Mouse (Mus musculus) heart, embryonic 14.5 days (tissue): ENCODE data around the gene Gtf2ird2. TPM values are rescaled to one million over a fixed set of nuclear protein-coding genes. Genes with fewer than 3 reads are reported as not detected.

Experiments used
- ATAC-seq: fragments of 200-750 bp; cut with Nextera tagmentation; 2 replicates; pipeline ENCODE4 v1.8.0; 2017; ENCODE audit warnings: low read depth, moderate TSS enrichment; ENCODE audit not compliant: insufficient number of reproducible peaks, insufficient read depth, low FRiP score
- H3K27ac ChIP-seq, 2 experiments: fragments of 200-500 bp in 1 of 2; fragments of 300-500 bp in 1 of 2; sonication (generic) in 1 of 2; replicated peaks in 1 of 2; 2 replicates each; pipeline ENCODE4 v1.5.1; 2012 to 2014; ENCODE audit warnings: low read depth in 2 of 2, low read length in 2 of 2, control low read depth in 1 of 2, mild to moderate bottlenecking in 1 of 2, mixed read lengths in 1 of 2; ENCODE audit not compliant: control insufficient read depth in 1 of 2, insufficient read depth in 1 of 2
- H3K27me3 ChIP-seq: fragments of 300-500 bp; sonication (generic); 2 replicates; pipeline ENCODE4 v1.6.1; 2014; ENCODE audit warnings: mild to moderate bottlenecking, low read length, control low read depth; ENCODE audit not compliant: control insufficient read depth, insufficient read depth
- H3K36me3 ChIP-seq: fragments of 300-500 bp; sonication (generic); 2 replicates; pipeline ENCODE4 v1.6.1; 2014; ENCODE audit warnings: mild to moderate bottlenecking, control low read depth, low read length, mixed read lengths; ENCODE audit not compliant: control insufficient read depth, insufficient read depth
- H3K4me1 ChIP-seq, 2 experiments: fragments of 200-500 bp in 1 of 2; fragments of 300-500 bp in 1 of 2; sonication (generic) in 1 of 2; 2 replicates each; pipeline ENCODE4 v1.6.1; 2012 to 2014; ENCODE audit warnings: low read length in 2 of 2, control low read depth in 1 of 2, mixed read lengths in 1 of 2; ENCODE audit not compliant: control insufficient read depth in 2 of 2, insufficient read depth in 2 of 2
- H3K4me2 ChIP-seq: fragments of 300-500 bp; sonication (generic); 2 replicates; pipeline ENCODE4 v1.6.1; 2014; ENCODE audit warnings: mild to moderate bottlenecking, low read length
- H3K4me3 ChIP-seq, 2 experiments: fragments of 200-500 bp in 1 of 2; fragments of 300-500 bp in 1 of 2; sonication (generic) in 1 of 2; 2 replicates each; pipeline ENCODE4 v1.5.1; 2012 to 2014; ENCODE audit warnings: low read length in 2 of 2, mild to moderate bottlenecking in 2 of 2, control low read depth in 1 of 2, low read depth in 1 of 2, moderate library complexity in 1 of 2; ENCODE audit not compliant: control insufficient read depth in 1 of 2, insufficient read depth in 1 of 2
- H3K9ac ChIP-seq: fragments of 300-500 bp; sonication (generic); 2 replicates; pipeline ENCODE4 v1.6.1; 2014; ENCODE audit warnings: mild to moderate bottlenecking, low read length
- H3K9me3 ChIP-seq: fragments of 300-500 bp; sonication (generic); 2 replicates; pipeline ENCODE4 v1.6.1; 2016; ENCODE audit warnings: low read length, control low read depth; ENCODE audit not compliant: control insufficient read depth
- WGBS: fragments of 180-500 bp; shearing (Covaris S2); extraction: QIAGEN DNeasy Blood & Tissue Kit; methylation state at CpG from one replicate; pipeline ENCODE4 v1.1.7; 2014; 5-methylcytosine and 5-hydroxymethylcytosine counted together
- polyA plus RNA-seq: library from polyadenylated mRNA; unstranded; fragments of >200 nt; fragmentation: Nextera tagmentation; extraction: Ambion mirVana; gene quantifications from 2 replicates; pipeline ENCODE4 v1.2.1, GENCODE M21; 2014

The Gtf2ird2 gene
- polyA plus RNA-seq, 1 experiment from 2014 or later, result 6.5 TPM

- H3K4me3 ChIP-seq, result no peak overlapping the region
- peaks cover 11% of the 10 kb centered on the region for H3K27me3 ChIP-seq
- no peak overlapping the region for H3K9ac ChIP-seq
- 61% methylated on average over 12 of the region's 12 CpGs for WGBS
- no peak for ATAC-seq
- no peak overlapping the region for H3K27ac ChIP-seq
- no peaks in the 10 kb centered on the region for H3K36me3 ChIP-seq
- H3K9me3 ChIP-seq, result no peaks in the 10 kb centered on the region
- H3K4me2 ChIP-seq, result no peak overlapping the region
- H3K4me1 ChIP-seq, result peaks cover 9 to 14% of the 10 kb centered on the region in 2 experiments
Observed at GRCm38 (mm10) chr5:134226946-134227345, 43.1 kb downstream of the Gtf2ird2 start.

GRCm38 (mm10) chr5:134227574-134228248 lies 43.9 kb downstream of the Gtf2ird2 start:
- 33% methylated on average over 11 of the region's 11 CpGs for WGBS

GRCm38 (mm10) chr5:134228249-134228638 lies 44.4 kb downstream of the Gtf2ird2 start:
- Histone ChIP-seq H3K9ac (peak overlapping the region; percentile 25; the same call in 1 of the 2 replicates), H3K9me3 (no peaks in the 10 kb centered on the region), H3K4me2 (no peak overlapping the region), H3K4me1 (peaks cover 13 to 24% of the 10 kb centered on the region in 2 experiments), H3K27ac (no peak overlapping the region), H3K36me3 (no peaks in the 10 kb centered on the region), H3K4me3 (no peak overlapping the region), H3K27me3 (no peaks in the 10 kb centered on the region)
- no peak for ATAC-seq
- WGBS, result 48% methylated on average over 6 of the region's 6 CpGs

More at GRCm38 (mm10) chr5:134227574-134228248, 43.9 kb downstream of the Gtf2ird2 start:
- Histone ChIP-seq H3K36me3 (no peaks in the 10 kb centered on the region), H3K27ac (no peak overlapping the region), H3K4me2 (no peak overlapping the region), H3K4me3 (no peak overlapping the region), H3K27me3 (peaks cover 3% of the 10 kb centered on the region; the same call in 1 of the 2 replicates), H3K4me1 (peaks cover 12 to 19% of the 10 kb centered on the region in 2 experiments), H3K9me3 (no peaks in the 10 kb centered on the region), H3K9ac (peak overlapping the region; percentile 25; the same call in 1 of the 2 replicates)
- no peak for ATAC-seq

- 90% methylated on average over 7 of the region's 7 CpGs for WGBS
- Histone ChIP-seq H3K36me3 (no peaks in the 10 kb centered on the region), H3K4me3 (no peak within 1 kb of the TSS), H3K27ac (no peak within 1 kb of the TSS), H3K4me2 (no peak within 1 kb of the TSS), H3K4me1 (peaks cover 15 to 32% of the 10 kb centered on the region in 2 experiments), H3K9me3 (no peaks in the 10 kb centered on the region), H3K9ac (peak within 1 kb of the TSS; percentile 21; the same call in 1 of the 2 replicates), H3K27me3 (no peaks in the 10 kb centered on the region)
- no peak for ATAC-seq
Observed at GRCm38 (mm10) chr5:134229391-134229790, 45.6 kb downstream of the Gtf2ird2 start, which contains the start of gene Ncf1. TSS of gene Ncf1 (minus strand) at chr5:134229625.

- no peak overlapping the region for H3K27ac ChIP-seq
- ATAC-seq, result no peak
- H3K27me3 ChIP-seq, result no peaks in the 10 kb centered on the region
- peaks cover 28 to 51% of the 10 kb centered on the region in 2 experiments for H3K4me1 ChIP-seq
- H3K4me3 ChIP-seq, result no peak overlapping the region
- H3K36me3 ChIP-seq, result peaks cover 9% of the 10 kb centered on the region
- no peak overlapping the region for H3K9ac ChIP-seq
- no peaks in the 10 kb centered on the region for H3K9me3 ChIP-seq
- no peak overlapping the region for H3K4me2 ChIP-seq
- WGBS, result 56% methylated on average over 5 of the region's 5 CpGs
Observed at GRCm38 (mm10) chr5:134231376-134231775, 47.6 kb downstream of the Gtf2ird2 start.

GRCm38 (mm10) chr5:134232111-134232510 lies 48.3 kb downstream of the Gtf2ird2 start:
- Histone ChIP-seq H3K27me3 (no peaks in the 10 kb centered on the region), H3K36me3 (peaks cover 17% of the 10 kb centered on the region), H3K4me3 (no peak overlapping the region), H3K4me2 (no peak overlapping the region), H3K9ac (no peak overlapping the region), H3K4me1 (peaks cover 25 to 51% of the 10 kb centered on the region in 2 experiments), H3K9me3 (no peaks in the 10 kb centered on the region), H3K27ac (no peak overlapping the region)
- WGBS, result 49% methylated on average over 6 of the region's 6 CpGs
- no peak for ATAC-seq

GRCm38 (mm10) chr5:134232568-134232967 lies 48.7 kb downstream of the Gtf2ird2 start:
- Histone ChIP-seq H3K4me2 (no peak overlapping the region), H3K9ac (no peak overlapping the region), H3K27me3 (no peaks in the 10 kb centered on the region), H3K4me3 (no peak overlapping the region), H3K4me1 (peaks cover 25 to 51% of the 10 kb centered on the region in 2 experiments), H3K9me3 (no peaks in the 10 kb centered on the region), H3K36me3 (peaks cover 21% of the 10 kb centered on the region), H3K27ac (peak overlapping the region in 1 of 2 experiments; percentile 41; a peak in 1 of 4 replicates)
- 25% methylated on average over 7 of the region's 7 CpGs for WGBS
- ATAC-seq, result no peak
